Mouse (Mus musculus) limb, embryonic 12.5 days (tissue): ENCODE results near the gene Baiap3. TPM values are rescaled to one million over a fixed set of nuclear protein-coding genes. Genes with fewer than 3 reads are reported as not detected.

Experiments
- ATAC-seq: fragments of 200-750 bp; cut with Nextera tagmentation; 2 replicates; pipeline ENCODE4 v1.8.0; 2017; ENCODE audit warnings: low read depth, moderate TSS enrichment; ENCODE audit not compliant: insufficient number of reproducible peaks, insufficient read depth, low FRiP score, low TSS enrichment
- H3K27ac ChIP-seq: fragments of 300-500 bp; sonication (generic); 2 replicates; pipeline ENCODE4 v1.5.1; 2016; ENCODE audit warnings: mild to moderate bottlenecking, moderate library complexity
- H3K27me3 ChIP-seq: fragments of 300-500 bp; sonication (generic); 2 replicates; pipeline ENCODE4 v1.6.1; 2016; ENCODE audit warnings: mild to moderate bottlenecking, moderate library complexity
- H3K36me3 ChIP-seq: fragments of 300-500 bp; sonication (generic); 2 replicates; pipeline ENCODE4 v1.6.1; 2016; ENCODE audit warnings: mild to moderate bottlenecking, moderate library complexity
- H3K4me1 ChIP-seq: fragments of 300-500 bp; sonication (generic); replicated peaks from 2 replicates; pipeline ENCODE4 v1.6.1; 2016
- H3K4me2 ChIP-seq: fragments of 300-500 bp; sonication (generic); 2 replicates; pipeline ENCODE4 v1.6.1; 2016; ENCODE audit warnings: mild to moderate bottlenecking, moderate library complexity
- H3K4me3 ChIP-seq: fragments of 300-500 bp; sonication (generic); replicated peaks from 2 replicates; pipeline ENCODE4 v1.5.1; 2016; ENCODE audit warnings: mild to moderate bottlenecking
- H3K9ac ChIP-seq: fragments of 300-500 bp; sonication (generic); replicated peaks from 2 replicates; pipeline ENCODE4 v1.6.1; 2016; ENCODE audit warnings: mild to moderate bottlenecking, moderate library complexity
- H3K9me3 ChIP-seq: fragments of 300-500 bp; sonication (generic); 2 replicates; pipeline ENCODE4 v1.6.1; 2016; ENCODE audit warnings: mild to moderate bottlenecking, moderate library complexity
- WGBS: fragments of 180-500 bp; shearing (Covaris S2); methylation state at CpG from one replicate; pipeline ENCODE4 v1.1.7; 2016; 5-methylcytosine and 5-hydroxymethylcytosine counted together
- polyA plus RNA-seq: library from polyadenylated mRNA; unstranded; fragments of >200 nt; fragmentation: Nextera tagmentation; extraction: Ambion mirVana; gene quantifications from 2 replicates; pipeline ENCODE4 v1.2.1, GENCODE M21; 2016

Gene Baiap3
- polyA plus RNA-seq, 1 experiment from 2014 or later: 2.5 TPM

DNA sequence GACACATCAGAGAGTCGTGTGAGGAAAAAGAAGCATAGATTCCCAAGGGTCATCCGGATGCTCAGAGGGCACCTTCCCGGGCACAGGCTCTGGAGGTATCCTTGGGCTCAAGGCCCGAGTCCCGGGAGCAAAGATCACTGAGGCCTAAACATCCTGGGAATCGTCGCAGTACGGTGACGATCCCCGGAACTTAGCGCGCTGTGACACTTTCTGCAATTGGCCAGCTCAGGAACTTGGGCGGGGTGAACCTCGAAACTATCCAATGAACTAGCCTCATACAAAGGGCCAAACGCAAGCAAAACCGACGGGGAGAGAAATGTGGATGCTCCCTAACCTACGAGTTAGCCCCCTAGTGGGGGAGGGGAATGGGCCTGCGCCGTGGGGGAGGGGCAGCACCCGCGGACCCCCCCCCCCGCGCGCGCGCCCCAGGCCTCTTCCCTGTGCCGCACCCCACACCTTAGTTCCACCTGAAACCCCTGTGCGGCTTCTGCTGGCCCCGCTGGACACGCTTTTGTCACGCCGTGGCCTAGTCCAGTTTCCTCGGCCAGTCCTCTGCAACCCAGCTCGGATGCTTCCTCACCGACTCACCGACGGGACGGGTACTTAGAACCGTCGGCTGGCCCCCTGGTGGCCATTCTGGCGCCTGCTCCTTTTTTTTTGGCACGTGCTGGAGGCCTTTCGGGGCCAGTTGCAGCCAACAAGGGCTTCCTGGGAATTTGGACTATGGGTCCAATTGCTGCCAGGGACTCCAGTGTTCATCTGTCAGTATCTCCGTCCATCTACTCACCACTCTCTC lies 17.7 kb upstream of the Baiap3 start:
- Histone ChIP-seq H3K9me3 (no peaks in the 10 kb centered on the region), H3K4me2 (peak overlapping the region; percentile 97), H3K27me3 (no peaks in the 10 kb centered on the region), H3K4me1 (peaks cover 28% of the 10 kb centered on the region), H3K4me3 (peak overlapping the region; percentile 97), H3K9ac (peak overlapping the region; percentile 98), H3K27ac (peak overlapping the region; percentile 99), H3K36me3 (peaks cover 21% of the 10 kb centered on the region)
- under 1% methylated on average over 45 of the region's 45 CpGs for WGBS
- peak; percentile 84 for ATAC-seq

DNA sequence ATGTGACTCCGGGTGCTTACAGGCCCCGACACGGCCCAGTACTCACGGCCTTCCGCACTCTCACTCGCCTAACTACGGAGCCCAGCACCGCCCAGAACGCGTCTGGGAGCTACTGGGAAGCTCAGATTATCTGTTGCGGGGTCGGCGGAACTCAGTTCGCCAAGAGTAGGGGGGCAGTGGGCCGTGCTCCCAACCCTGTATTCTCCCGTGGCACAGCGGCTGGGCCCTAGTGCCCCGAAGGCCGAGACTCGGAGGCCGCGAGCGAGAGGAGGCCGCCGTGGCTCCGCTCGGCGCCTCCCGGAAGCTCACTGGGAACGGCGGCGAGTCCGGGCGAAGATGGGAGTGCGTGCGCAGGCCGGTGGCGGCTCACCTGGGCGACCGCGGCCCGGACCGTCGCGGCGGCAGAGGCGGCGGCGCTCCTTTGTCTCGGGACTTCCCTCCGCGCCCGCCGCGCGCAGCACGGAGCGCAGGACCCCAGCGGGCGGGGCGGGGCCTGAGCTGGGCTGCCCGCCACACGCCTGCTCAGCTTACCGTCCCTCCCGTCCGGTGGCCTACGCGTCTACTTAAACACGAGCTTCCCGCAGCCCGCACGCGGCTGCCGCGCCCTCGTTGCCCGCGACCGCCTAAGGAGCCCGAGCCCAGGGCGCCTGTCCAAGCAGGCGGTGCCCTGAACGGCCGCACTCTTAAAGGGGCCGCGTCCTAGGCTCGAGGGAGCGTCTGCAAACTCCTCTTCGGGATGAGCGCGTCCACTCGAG lies 17.0 kb upstream of the Baiap3 start:
- peak; percentile 91 for ATAC-seq
- no peaks in the 10 kb centered on the region for H3K9me3 ChIP-seq
- peak overlapping the region; percentile 97 for H3K4me3 ChIP-seq
- H3K36me3 ChIP-seq: peaks cover 29% of the 10 kb centered on the region
- H3K27me3 ChIP-seq: no peaks in the 10 kb centered on the region
- peak overlapping the region; percentile 99 for H3K27ac ChIP-seq
- H3K9ac ChIP-seq: peak overlapping the region; percentile 98
- under 1% methylated on average over 91 of the region's 92 CpGs for WGBS
- peaks cover 28% of the 10 kb centered on the region for H3K4me1 ChIP-seq
- H3K4me2 ChIP-seq: peak overlapping the region; percentile 97

DNA sequence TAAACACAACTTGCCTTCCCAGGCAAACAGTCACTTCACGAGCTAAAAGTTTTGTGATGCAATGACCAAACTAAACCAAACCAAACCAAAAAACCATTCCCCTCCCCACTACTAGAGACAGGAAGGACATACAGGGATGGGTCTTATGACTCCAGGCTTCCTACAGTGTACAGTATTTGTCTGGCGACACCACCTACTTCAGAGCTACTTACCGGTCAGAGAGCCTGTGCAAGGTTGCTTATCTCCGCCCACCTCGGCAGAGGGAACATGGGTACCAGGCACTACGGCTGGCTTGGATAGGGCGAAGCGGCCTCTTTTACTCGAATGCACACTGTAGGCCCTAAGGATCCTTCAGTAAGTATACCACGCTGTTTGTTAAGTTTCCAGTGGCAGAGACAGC lies 16.2 kb upstream of the Baiap3 start:
- H3K4me1 ChIP-seq: peaks cover 28% of the 10 kb centered on the region
- H3K4me2 ChIP-seq: peak overlapping the region; percentile 97
- WGBS: under 1% methylated on average over 10 of the region's 10 CpGs
- no peaks in the 10 kb centered on the region for H3K27me3 ChIP-seq
- peak overlapping the region; percentile 99 for H3K27ac ChIP-seq
- no peaks in the 10 kb centered on the region for H3K9me3 ChIP-seq
- H3K4me3 ChIP-seq: peak overlapping the region; percentile 97
- no peak for ATAC-seq
- peaks cover 37% of the 10 kb centered on the region for H3K36me3 ChIP-seq
- peak overlapping the region; percentile 98 for H3K9ac ChIP-seq

DNA sequence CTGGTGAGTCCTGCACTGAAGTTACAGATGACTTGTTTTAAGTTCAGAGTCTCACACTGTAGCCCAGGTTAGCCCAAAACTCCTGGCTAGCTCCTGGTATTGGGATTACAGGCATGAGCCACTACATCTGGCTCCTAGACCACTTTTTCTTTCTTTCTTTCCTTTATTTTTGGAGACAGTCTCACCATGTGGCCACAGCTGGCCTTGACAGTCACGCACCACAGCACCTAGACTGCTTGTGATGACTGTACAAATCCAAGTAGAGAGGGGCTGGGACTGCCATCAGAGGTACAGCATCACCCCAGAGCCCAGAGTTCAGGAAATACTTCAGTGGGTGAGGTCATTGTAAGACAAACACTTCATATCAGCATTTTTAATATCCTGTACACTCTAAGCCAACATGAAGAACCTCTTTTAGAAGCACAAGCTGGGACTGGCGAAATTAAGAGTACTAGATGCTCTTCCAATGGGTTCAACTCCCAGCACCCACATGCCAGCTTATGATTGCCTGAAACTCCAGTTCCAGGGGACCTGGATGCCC lies 14.7 kb upstream of the Baiap3 start:
- Histone ChIP-seq H3K4me1 (peaks cover 28% of the 10 kb centered on the region), H3K9me3 (no peaks in the 10 kb centered on the region), H3K27ac (no peak overlapping the region), H3K4me2 (peak overlapping the region; percentile 97), H3K4me3 (peak overlapping the region; percentile 97), H3K36me3 (peaks cover 51% of the 10 kb centered on the region), H3K9ac (peak overlapping the region; percentile 98), H3K27me3 (no peaks in the 10 kb centered on the region)
- WGBS: 84% methylated on average over 2 of the region's 2 CpGs
- ATAC-seq: no peak

DNA sequence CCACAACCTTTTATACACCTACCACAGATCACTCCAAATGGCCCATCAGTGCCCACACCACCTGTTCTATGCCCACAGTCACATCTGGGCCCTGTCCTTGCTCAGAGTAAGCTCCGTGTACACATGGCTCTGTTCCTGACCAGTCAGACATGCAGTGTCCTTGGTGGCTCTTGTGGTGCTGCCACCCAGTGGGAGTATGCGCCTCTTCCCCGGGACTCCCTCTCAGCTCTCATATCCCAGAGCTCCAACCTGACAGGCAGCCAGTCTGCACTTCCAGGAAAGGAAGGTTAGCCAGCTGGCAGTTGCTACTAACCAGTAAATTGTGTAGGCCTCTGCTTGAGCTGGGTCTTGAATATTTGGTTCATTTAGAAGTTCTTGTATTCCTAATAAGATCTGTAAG lies 8.3 kb upstream of the Baiap3 start:
- H3K4me2 ChIP-seq: no peak overlapping the region
- H3K27me3 ChIP-seq: no peaks in the 10 kb centered on the region
- WGBS: 83% methylated on average over 3 of the region's 3 CpGs
- H3K9me3 ChIP-seq: no peaks in the 10 kb centered on the region
- H3K4me1 ChIP-seq: no peaks in the 10 kb centered on the region
- no peak overlapping the region for H3K4me3 ChIP-seq
- ATAC-seq: no peak
- H3K36me3 ChIP-seq: peaks cover 81% of the 10 kb centered on the region
- no peak overlapping the region for H3K27ac ChIP-seq
- no peak overlapping the region for H3K9ac ChIP-seq

DNA sequence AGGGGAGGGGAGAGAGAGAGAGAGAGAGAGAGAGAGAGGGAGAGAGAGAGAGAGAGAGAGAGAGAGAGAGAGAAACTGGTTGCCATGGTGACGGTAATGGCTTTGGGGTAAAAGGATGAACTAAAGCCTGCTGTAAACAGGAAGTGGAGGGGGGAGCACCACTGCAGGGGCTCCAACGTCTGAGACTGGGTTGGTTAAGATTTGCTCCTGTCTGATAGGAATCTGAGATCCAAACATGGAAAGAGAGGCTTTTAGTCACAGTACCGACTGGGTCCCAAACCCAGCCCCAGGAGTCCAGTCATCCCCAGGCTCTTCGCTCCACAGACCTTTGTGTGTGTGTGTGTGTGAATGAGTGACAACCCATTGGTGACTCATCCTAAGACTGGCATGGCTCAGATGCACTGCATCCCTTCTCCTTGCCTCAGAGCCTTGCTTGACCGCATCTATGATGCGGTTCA lies 1.7 kb upstream of the Baiap3 start:
- Histone ChIP-seq H3K9me3 (no peaks in the 10 kb centered on the region), H3K4me1 (peaks cover 24% of the 10 kb centered on the region), H3K27ac (0 out of 2 replicates have a peak overlapping the region, but pooled peaks have one; percentile 7), H3K9ac (no peak overlapping the region), H3K4me2 (no peak overlapping the region), H3K27me3 (peaks cover 45% of the 10 kb centered on the region), H3K36me3 (peaks cover 27% of the 10 kb centered on the region), H3K4me3 (no peak overlapping the region)
- WGBS: 55% methylated on average over 6 of the region's 6 CpGs
- no peak for ATAC-seq

DNA sequence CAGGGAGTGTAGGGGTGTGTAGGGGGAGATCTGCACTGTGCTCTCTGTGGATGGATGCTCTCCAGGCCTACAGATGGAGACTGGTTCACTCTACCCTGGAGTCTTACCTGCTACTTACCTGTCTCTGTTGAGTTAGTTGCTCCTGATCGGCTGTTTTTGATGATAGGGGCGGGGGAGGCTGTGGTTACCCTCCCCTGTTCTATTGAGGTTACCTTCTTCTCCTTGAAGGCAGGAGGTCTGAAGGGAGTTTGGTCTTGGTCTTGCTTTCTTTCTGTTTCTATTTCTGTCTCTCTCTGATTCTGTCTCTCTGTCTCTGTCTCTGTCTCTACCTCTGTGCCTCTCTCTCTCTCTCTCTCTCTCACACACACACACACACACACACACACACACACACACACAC lies 1.1 kb downstream of the Baiap3 start:
- no peaks in the 10 kb centered on the region for H3K9me3 ChIP-seq
- peak overlapping the region; percentile 40; the same call in 1 of the 2 replicates for H3K4me3 ChIP-seq
- peaks cover 72% of the 10 kb centered on the region for H3K27me3 ChIP-seq
- WGBS: 81% methylated on average over 2 of the region's 2 CpGs
- peaks cover 18% of the 10 kb centered on the region for H3K36me3 ChIP-seq
- no peak for ATAC-seq
- peaks cover 24% of the 10 kb centered on the region for H3K4me1 ChIP-seq
- H3K4me2 ChIP-seq: 0 out of 2 replicates have a peak overlapping the region, but pooled peaks have one; percentile 72
- H3K9ac ChIP-seq: no peak overlapping the region
- H3K27ac ChIP-seq: no peak overlapping the region

DNA sequence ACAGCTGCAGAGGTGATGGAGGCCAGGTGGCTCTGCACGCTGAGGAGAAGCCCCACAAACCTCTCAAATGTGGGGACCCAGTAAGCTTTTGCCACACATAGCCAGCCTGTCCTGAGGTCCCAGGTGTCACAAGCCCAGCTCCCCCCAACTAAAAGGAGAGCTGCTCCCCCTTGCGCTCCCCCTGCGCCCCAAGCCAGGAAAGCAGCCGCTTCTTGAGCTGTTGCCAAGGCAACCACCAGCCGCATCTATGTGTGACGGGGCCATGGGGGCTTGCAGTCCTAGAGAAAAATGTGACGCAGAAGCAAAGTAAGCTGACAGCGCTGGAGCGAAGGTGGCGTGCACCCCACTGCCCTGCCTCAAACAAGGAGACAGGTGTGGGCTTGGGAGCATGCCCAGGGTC lies 2.4 kb downstream of the Baiap3 start:
- no peak overlapping the region for H3K4me2 ChIP-seq
- peaks cover 74% of the 10 kb centered on the region for H3K27me3 ChIP-seq
- ATAC-seq: no peak
- H3K27ac ChIP-seq: no peak overlapping the region
- 0 out of 2 replicates have a peak overlapping the region, but pooled peaks have one; percentile 31 for H3K9ac ChIP-seq
- 39% methylated on average over 10 of the region's 10 CpGs for WGBS
- peaks cover 24% of the 10 kb centered on the region for H3K4me1 ChIP-seq
- no peaks in the 10 kb centered on the region for H3K9me3 ChIP-seq
- peaks cover 5% of the 10 kb centered on the region for H3K36me3 ChIP-seq
- H3K4me3 ChIP-seq: no peak overlapping the region

DNA sequence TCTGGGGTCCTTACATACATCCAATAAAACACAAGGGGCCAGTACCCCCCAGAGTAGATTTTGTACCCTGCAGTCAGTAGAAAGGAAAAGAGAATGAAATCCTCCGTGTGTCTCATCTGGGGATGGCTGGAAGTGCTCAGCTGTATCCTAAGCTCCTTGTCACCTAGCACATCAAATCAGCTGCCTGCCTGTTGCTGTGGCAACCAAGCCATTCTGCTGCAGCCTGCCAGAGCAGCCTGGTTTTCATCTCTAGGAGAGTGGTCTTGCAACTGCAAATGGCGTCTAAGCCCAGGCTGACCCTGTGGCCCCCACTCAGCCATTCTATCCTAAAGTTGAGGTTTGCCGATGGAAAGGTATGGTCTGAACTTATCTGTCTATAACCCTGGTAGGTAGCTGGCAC lies 3.5 kb downstream of the Baiap3 start:
- H3K4me3 ChIP-seq: no peak overlapping the region
- H3K27ac ChIP-seq: no peak overlapping the region
- no peak for ATAC-seq
- peaks cover 77% of the 10 kb centered on the region for H3K27me3 ChIP-seq
- H3K9ac ChIP-seq: no peak overlapping the region
- peaks cover 20% of the 10 kb centered on the region for H3K4me1 ChIP-seq
- H3K9me3 ChIP-seq: no peaks in the 10 kb centered on the region
- 41% methylated on average over 3 of the region's 3 CpGs for WGBS
- no peak overlapping the region for H3K4me2 ChIP-seq
- no peaks in the 10 kb centered on the region for H3K36me3 ChIP-seq

DNA sequence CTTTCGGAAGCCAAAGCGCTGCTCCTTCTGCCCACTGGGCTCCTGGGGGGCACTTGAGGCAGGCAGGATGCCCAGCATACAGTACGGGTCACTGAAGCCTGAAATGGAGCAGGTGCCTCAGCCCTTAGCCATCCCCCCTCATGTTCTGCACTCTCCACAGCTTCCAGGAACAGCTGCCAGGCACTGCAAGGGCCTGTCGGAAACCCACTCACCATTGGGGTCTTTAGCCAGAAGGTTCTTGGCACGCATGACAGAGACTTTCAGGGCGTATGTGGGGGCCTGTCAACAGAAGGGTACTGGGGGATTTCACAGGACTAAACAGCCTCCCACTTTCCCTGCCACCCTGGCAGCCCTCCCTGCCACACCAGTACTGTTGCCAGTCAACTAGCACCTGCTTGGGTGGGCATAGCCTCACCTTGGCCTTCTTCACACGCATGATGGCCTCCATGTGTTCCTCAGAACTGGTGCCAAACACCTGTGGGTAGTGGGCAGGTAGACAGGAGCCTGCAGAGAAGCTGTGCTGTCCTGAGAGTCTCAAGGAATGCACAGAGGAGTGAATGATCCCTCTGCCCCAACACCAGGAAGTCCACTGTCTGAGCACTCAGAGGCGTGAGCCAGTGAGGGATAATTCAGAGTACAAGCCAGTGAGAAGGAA lies 5.9 kb downstream of the Baiap3 start:
- Histone ChIP-seq H3K9ac (0 out of 2 replicates have a peak overlapping the region, but pooled peaks have one; percentile 18), H3K9me3 (no peaks in the 10 kb centered on the region), H3K4me2 (no peak overlapping the region), H3K4me1 (peaks cover 8% of the 10 kb centered on the region), H3K36me3 (peaks cover 6% of the 10 kb centered on the region; the same call in 1 of the 2 replicates), H3K27me3 (peaks cover 56% of the 10 kb centered on the region), H3K27ac (no peak overlapping the region), H3K4me3 (no peak overlapping the region)
- no peak for ATAC-seq
- WGBS: 80% methylated on average over 8 of the region's 8 CpGs
